ENCODE assay signal across 8 mouse cellular contexts in genomic region chr12:26404781-26405702, GRCm38 (mm10). TPM values are rescaled to one million over a fixed set of nuclear protein-coding genes. Genes with fewer than 3 reads are reported as not detected.
DNase-seq lines count a peak whose midpoint lies in the region; ATAC-seq and TF ChIP-seq lines count a peak whose summit lies in the region.
"Had no signal": no experiment of that assay in that cellular context is flagged by ENCODE, and none has a peak within 500 bp of the region (broad histone marks: within the 10 kb centered on the region; RNA-seq: fewer than 3 reads in every experiment).

No protein-coding gene starts in this region.

- H3K36me3 ChIP-seq in liver, embryonic 11.5 days (ENCODE audit: control insufficient read depth, insufficient read depth, low read length) = no peaks in the 10 kb centered on the region

- H3K27ac ChIP-seq in cerebellum, adult 2 months (ENCODE audit: insufficient read depth, low read length) = no peak overlapping the region
- no peak overlapping the region for H3K27ac ChIP-seq in liver, embryonic 11.5 days (ENCODE audit: low read depth, low read length)
- H3K27ac ChIP-seq: liver, embryonic 14.5 days had no signal

- no peak overlapping the region for H3K9ac ChIP-seq in liver, embryonic 11.5 days (ENCODE audit: low read depth, low read length)
- H3K9ac ChIP-seq: liver, embryonic 14.5 days had no signal

- peak; percentile 32 for ATAC-seq in granulocyte monocyte progenitor cell, adult 5-6 weeks (replicated peaks; ENCODE audit: poor library complexity, severe bottlenecking)
- no peak for ATAC-seq in liver, embryonic 11.5 days (replicated peaks; ENCODE audit: low FRiP score)

- H3K9me3 ChIP-seq in liver, embryonic 11.5 days (ENCODE audit: control insufficient read depth, low read length) = no peaks in the 10 kb centered on the region

- no peak overlapping the region for H3K4me2 ChIP-seq in liver, embryonic 11.5 days

- peaks cover 51% of the 10 kb centered on the region for H3K4me1 ChIP-seq in cerebellum, adult 2 months (ENCODE audit: control insufficient read depth, insufficient read depth, low read length)
- peaks cover 12% of the 10 kb centered on the region for H3K4me1 ChIP-seq in liver, embryonic 11.5 days (replicated peaks; ENCODE audit: control insufficient read depth, insufficient read depth, low read length)

- TF ChIP-seq CTCF in cerebellum, adult 2 months (IDR thresholded peaks at IDR 0.05; ENCODE audit: borderline replicate concordance, insufficient read depth, low read depth, low read length) = no peak

- no peak overlapping the region for H3K4me3 ChIP-seq in cerebellum, adult 2 months (replicated peaks; ENCODE audit: insufficient read depth, low read depth, low read length)
- no peak overlapping the region for H3K4me3 ChIP-seq in liver, embryonic 11.5 days (ENCODE audit: low read depth, low read length)

- no peak for TF ChIP-seq POLR2A in cerebellum, adult 2 months (IDR thresholded peaks at IDR 0.05; ENCODE audit: borderline replicate concordance, insufficient read depth, low read length)

- H3K27me3 ChIP-seq in cerebellum, adult 2 months (ENCODE audit: control insufficient read depth, insufficient read depth, low read length) = no peaks in the 10 kb centered on the region
- no peaks in the 10 kb centered on the region for H3K27me3 ChIP-seq in liver, embryonic 11.5 days (replicated peaks; ENCODE audit: control insufficient read depth, insufficient read depth, low read length)

- WGBS in cerebellum, adult 2 months = 28% methylated on average over 11 of the region's 11 CpGs
- 47% methylated on average over 11 of the region's 11 CpGs for WGBS in liver, embryonic 11.5 days

- DNase-seq in ovary, adult 18-20 months (ENCODE audit: low spot score) = peak; percentile 46
- no peak for DNase-seq in ovary, postnatal 14 days (ENCODE audit: low spot score)
- peak; percentile 59 to 70 for DNase-seq in cerebellum, adult 2 months
- DNase-seq in kidney, postnatal 25 days = peak; percentile 25 to 54
- peak; percentile 67 for DNase-seq in retina, postnatal 1 day
- DNase-seq in liver, embryonic 11.5 days (ENCODE audit: low spot score) = no peak

RNA-seq across cellular contexts. Expression of gene Rnf144a, which starts 10.0 kb away (rescaled TPM):
- polyA plus RNA-seq in cerebellum, adult 2 months (2012; rRNA removed) = 13.8 and 16.4 TPM in 2 replicates
- 26.1 and 33.5 TPM in 2 replicates for total RNA-seq in granulocyte monocyte progenitor cell, adult 5-6 weeks (2014; fragmentation: Nextera tagmentation)
- total RNA-seq in granulocyte monocyte progenitor cell, adult 5-6 weeks (2017) = 13.5 and 13.6 TPM in 2 replicates
- 5.9 and 7.4 TPM in 2 replicates for polyA plus RNA-seq in liver, embryonic 11.5 days (2014; fragmentation: Nextera tagmentation; extraction: Ambion mirVana)

RNA-seq across cellular contexts. Expression of gene Rsad2, which starts 51.2 kb away (rescaled TPM):
- polyA plus RNA-seq in cerebellum, adult 2 months (2012; rRNA removed) = 0.46 and 0.70 TPM in 2 replicates
- total RNA-seq in granulocyte monocyte progenitor cell, adult 5-6 weeks (2014; fragmentation: Nextera tagmentation) = not detected in 2 replicates
- total RNA-seq in granulocyte monocyte progenitor cell, adult 5-6 weeks (2017) = 0.78 TPM in 1 of 2 replicates, not detected in the other
- 0.44 and 1.6 TPM in 2 replicates for polyA plus RNA-seq in liver, embryonic 11.5 days (2014; fragmentation: Nextera tagmentation; extraction: Ambion mirVana)

Comparison
In these comparisons a context has a peak if more than half of its experiments do, and no peak if none do; other contexts are left out.
1. DNase-seq: peak in ovary, adult 18-20 months (single experiment), cerebellum, adult 2 months (2 of 2), kidney, postnatal 25 days (2 of 2) and retina, postnatal 1 day (single experiment); none in ovary, postnatal 14 days (single experiment) and liver, embryonic 11.5 days (single experiment).